Mouse (Mus musculus) myocyte (in vitro differentiated cells): ENCODE measurements at regions not wholly inside any gene's neighbourhood (a gene's known extent, or its start where the extent isn't known, plus 50 kb on each side); places are given as distances from the start of the nearest gene placed in this dataset.

ENCODE experiments used
- E2F4 ChIP-seq: IDR thresholded peaks from one replicate; pipeline ENCODE4 v1.6.1; 2011; ENCODE audit warnings: mild to moderate bottlenecking, control low read depth, moderate library complexity; ENCODE audit not compliant: insufficient read depth
- MAX ChIP-seq: IDR thresholded peaks from one replicate; pipeline ENCODE4 v1.6.1; 2011; ENCODE audit warnings: low read depth, mild to moderate bottlenecking, control low read depth
- MYOG ChIP-seq, 3 experiments: IDR thresholded peaks; one replicate each; pipeline ENCODE4 v1.6.1; 2011; ENCODE audit warnings: control low read depth in 2 of 3, low read depth in 2 of 3, mild to moderate bottlenecking in 2 of 3; ENCODE audit not compliant: insufficient read length in 2 of 3, control insufficient read depth in 1 of 3, insufficient read depth in 1 of 3
- POLR2A ChIP-seq: IDR thresholded peaks from one replicate; pipeline ENCODE4 v1.6.1; 2011; ENCODE audit warnings: low read depth, mild to moderate bottlenecking, control low read depth, moderate library complexity; ENCODE audit not compliant: insufficient read length
- POLR2AphosphoS2 ChIP-seq: IDR thresholded peaks from one replicate; pipeline ENCODE4 v1.6.1; 2011; ENCODE audit warnings: low read depth, control low read depth; ENCODE audit not compliant: insufficient read length
- REST ChIP-seq: IDR thresholded peaks from one replicate; pipeline ENCODE4 v1.6.1; 2011; ENCODE audit warnings: mild to moderate bottlenecking, control low read depth, moderate library complexity; ENCODE audit not compliant: insufficient read depth, insufficient read length
- TCF12 ChIP-seq: IDR thresholded peaks from one replicate; pipeline ENCODE4 v1.6.1; 2011; ENCODE audit warnings: mild to moderate bottlenecking, control low read depth; ENCODE audit not compliant: poor library complexity, insufficient read depth, severe bottlenecking

DNA sequence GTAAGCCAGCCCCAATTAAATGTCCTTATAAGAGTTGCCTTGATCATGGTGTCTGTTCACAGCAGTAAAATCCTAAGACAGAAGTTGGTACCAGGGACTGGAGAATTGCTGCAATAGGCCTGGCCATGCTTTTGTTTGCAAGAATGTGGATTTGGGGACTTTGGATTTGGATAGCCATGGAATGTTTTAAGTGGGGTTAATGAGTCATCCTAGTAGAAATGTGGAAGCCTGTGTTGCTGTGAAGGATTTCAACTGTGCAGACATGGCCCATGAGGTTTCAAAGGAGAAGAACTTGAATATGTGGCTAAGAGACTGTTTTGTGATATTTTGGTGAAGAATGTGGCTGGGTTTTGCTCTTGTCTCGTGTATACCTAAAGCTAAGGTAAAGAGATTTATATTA, 368.2 kb upstream of the Gli3 start:
- TF ChIP-seq POLR2AphosphoS2 = no peak
- TF ChIP-seq POLR2A = no peak
- no peak for TF ChIP-seq E2F4
- TF ChIP-seq REST = no peak
- TF ChIP-seq TCF12 = no peak
- no peak for TF ChIP-seq MAX
- no peak for TF ChIP-seq MYOG (IDR thresholded peaks at IDR 0.05; ENCODE audit: control insufficient read depth in 1 of 3, insufficient read depth in 1 of 3, insufficient read length in 2 of 3, low read depth in 2 of 3)
